Mouse (Mus musculus) intestine, postnatal 0 days (tissue): ENCODE results near the gene 1700020N01Rik. TPM values are rescaled to one million over a fixed set of nuclear protein-coding genes. Genes with fewer than 3 reads are reported as not detected.

Experiments used
- ATAC-seq: fragments of 200-750 bp; cut with Nextera tagmentation; 2 replicates; pipeline ENCODE4 v1.8.0; 2017; ENCODE audit warnings: mild to moderate bottlenecking, moderate TSS enrichment, moderate library complexity
- H3K27ac ChIP-seq: fragments of 300-500 bp; sonication (generic); 2 replicates; pipeline ENCODE4 v1.5.1; 2014; ENCODE audit warnings: mild to moderate bottlenecking, low read depth, low read length, moderate library complexity
- H3K27me3 ChIP-seq: fragments of 300-500 bp; sonication (generic); replicated peaks from 2 replicates; pipeline ENCODE4 v1.6.1; 2014; ENCODE audit warnings: low read length, mixed read lengths; ENCODE audit not compliant: control insufficient read depth, insufficient read depth
- H3K36me3 ChIP-seq: fragments of 300-500 bp; sonication (generic); 2 replicates; pipeline ENCODE4 v1.6.1; 2014; ENCODE audit warnings: mild to moderate bottlenecking, moderate library complexity; ENCODE audit not compliant: control insufficient read depth, insufficient read depth
- H3K4me1 ChIP-seq: fragments of 300-500 bp; sonication (generic); replicated peaks from 2 replicates; pipeline ENCODE4 v1.6.1; 2014; ENCODE audit warnings: antibody characterized with exemption, low read length, mixed read lengths; ENCODE audit not compliant: control insufficient read depth, insufficient read depth
- H3K4me2 ChIP-seq: fragments of 300-500 bp; sonication (generic); replicated peaks from 2 replicates; pipeline ENCODE4 v1.6.1; 2014; ENCODE audit warnings: low read depth, mild to moderate bottlenecking, moderate library complexity
- H3K4me3 ChIP-seq: fragments of 300-500 bp; sonication (generic); 2 replicates; pipeline ENCODE4 v1.5.1; 2014; ENCODE audit warnings: low read depth, low read length
- H3K9ac ChIP-seq: fragments of 300-500 bp; sonication (generic); 2 replicates; pipeline ENCODE4 v1.6.1; 2014; ENCODE audit warnings: mild to moderate bottlenecking, low read depth, low read length
- H3K9me3 ChIP-seq: fragments of 300-500 bp; sonication (generic); 2 replicates; pipeline ENCODE4 v1.6.1; 2016; ENCODE audit warnings: mixed run types; ENCODE audit not compliant: control insufficient read depth
- CTCF ChIP-seq: sonication (generic); IDR thresholded peaks from 2 replicates; pipeline ENCODE4 v1.5.1; 2016; ENCODE audit warnings: low read depth, mild to moderate bottlenecking, control low read depth, antibody characterized with exemption, moderate library complexity
- WGBS: fragments of 180-500 bp; shearing (Covaris S2); extraction: QIAGEN DNeasy Blood & Tissue Kit; methylation state at CpG from one replicate; pipeline ENCODE4 v1.1.7; 2014; 5-methylcytosine and 5-hydroxymethylcytosine counted together
- polyA plus RNA-seq: library from polyadenylated mRNA; unstranded; fragments of >200 nt; fragmentation: Nextera tagmentation; extraction: Ambion mirVana; gene quantifications from 2 replicates; pipeline ENCODE4 v1.2.1, GENCODE M21; 2015

1700020N01Rik gene
- polyA plus RNA-seq, 1 experiment from 2014 or later = 1.4 TPM

DNA sequence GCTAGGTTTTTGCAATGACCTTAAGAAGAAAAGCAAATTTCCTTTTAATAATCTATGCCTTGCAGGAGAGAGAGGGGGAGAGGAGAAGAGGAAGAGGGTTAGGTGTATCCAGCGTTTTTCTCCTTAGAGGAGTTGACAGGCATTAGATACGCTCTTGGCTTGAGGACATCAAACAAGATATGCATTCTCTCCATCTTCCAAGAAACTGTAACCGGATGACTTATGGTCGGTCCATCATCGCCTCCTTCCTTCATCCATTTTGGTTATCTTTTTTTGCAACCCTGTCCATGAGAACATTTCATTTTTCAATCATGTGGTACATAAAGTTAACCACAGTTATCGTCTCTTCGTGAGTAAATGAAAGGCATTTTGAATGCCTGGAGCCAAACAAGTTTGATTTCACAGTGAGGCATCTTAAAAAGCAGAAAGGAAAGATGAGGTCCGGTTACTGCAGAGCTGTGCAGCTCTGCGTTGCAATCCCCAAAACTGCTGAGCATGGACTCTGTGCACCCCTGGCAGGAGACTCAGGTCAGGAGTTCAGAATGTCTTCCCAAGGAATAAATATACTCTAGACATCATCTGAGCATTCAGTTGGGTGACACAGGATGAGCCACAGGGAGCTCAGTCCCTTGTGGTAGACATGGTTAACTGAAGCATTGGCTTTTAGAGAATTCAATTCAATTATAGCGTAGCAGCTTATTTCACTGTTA, 36.2 kb downstream of the 1700020N01Rik start:
- no peak overlapping the region for H3K27ac ChIP-seq
- no peaks in the 10 kb centered on the region for H3K36me3 ChIP-seq
- TF ChIP-seq CTCF = no peak
- no peak overlapping the region for H3K4me2 ChIP-seq
- no peaks in the 10 kb centered on the region for H3K27me3 ChIP-seq
- WGBS = 90% methylated on average over 10 of the region's 10 CpGs
- H3K9me3 ChIP-seq = no peaks in the 10 kb centered on the region
- no peaks in the 10 kb centered on the region for H3K4me1 ChIP-seq
- no peak overlapping the region for H3K4me3 ChIP-seq
- no peak for ATAC-seq
- H3K9ac ChIP-seq = no peak overlapping the region

DNA sequence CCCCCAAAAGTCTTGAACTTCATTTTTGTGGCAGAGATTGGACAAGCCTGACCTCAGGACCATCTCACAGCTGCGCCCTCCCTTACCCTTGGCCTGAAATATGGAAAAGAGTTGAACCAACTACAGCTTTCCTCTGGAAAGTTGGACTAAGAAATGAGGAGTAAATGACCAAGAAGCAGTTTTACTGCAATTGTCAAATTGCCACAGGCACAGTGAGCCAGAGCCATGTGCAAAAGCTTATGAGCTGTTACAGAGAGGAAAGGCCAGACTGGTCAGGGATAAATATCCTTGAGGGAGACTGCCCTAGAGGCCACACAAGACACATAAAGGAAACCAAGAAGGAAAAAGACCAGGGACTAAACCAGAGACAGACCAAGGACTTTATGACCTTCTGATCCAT, 38.5 kb downstream of the 1700020N01Rik start:
- H3K9ac ChIP-seq = no peak overlapping the region
- H3K27me3 ChIP-seq = no peaks in the 10 kb centered on the region
- WGBS = 93% methylated on average over 1 of the region's 1 CpGs
- H3K36me3 ChIP-seq = no peaks in the 10 kb centered on the region
- ATAC-seq = no peak
- no peaks in the 10 kb centered on the region for H3K9me3 ChIP-seq
- no peak overlapping the region for H3K27ac ChIP-seq
- no peak for TF ChIP-seq CTCF
- no peaks in the 10 kb centered on the region for H3K4me1 ChIP-seq
- no peak overlapping the region for H3K4me2 ChIP-seq
- no peak overlapping the region for H3K4me3 ChIP-seq

DNA sequence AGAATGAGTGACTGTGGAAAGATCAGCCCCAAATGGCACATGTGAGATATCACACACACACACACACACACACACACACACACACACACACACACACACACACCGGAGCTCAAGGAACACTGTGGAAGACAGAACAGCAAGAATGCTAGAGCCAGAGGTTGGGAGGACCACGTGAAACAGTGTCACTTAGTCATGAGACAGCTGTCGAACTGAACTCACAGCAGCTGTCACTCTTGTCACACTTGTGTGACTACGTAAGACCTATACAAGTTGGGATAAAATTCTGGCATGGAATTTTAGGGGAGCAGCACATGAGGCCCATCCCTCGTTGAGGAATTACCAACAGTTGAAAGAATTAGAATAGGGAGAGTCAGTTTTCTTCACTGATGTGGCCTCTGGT, 39.7 kb downstream of the 1700020N01Rik start:
- Histone ChIP-seq H3K4me2 (no peak overlapping the region), H3K9me3 (no peaks in the 10 kb centered on the region), H3K27me3 (no peaks in the 10 kb centered on the region), H3K27ac (no peak overlapping the region), H3K4me3 (no peak overlapping the region), H3K9ac (no peak overlapping the region), H3K36me3 (no peaks in the 10 kb centered on the region), H3K4me1 (no peaks in the 10 kb centered on the region)
- TF ChIP-seq CTCF = no peak
- 66% methylated on average over 4 of the region's 5 CpGs for WGBS
- ATAC-seq = no peak

DNA sequence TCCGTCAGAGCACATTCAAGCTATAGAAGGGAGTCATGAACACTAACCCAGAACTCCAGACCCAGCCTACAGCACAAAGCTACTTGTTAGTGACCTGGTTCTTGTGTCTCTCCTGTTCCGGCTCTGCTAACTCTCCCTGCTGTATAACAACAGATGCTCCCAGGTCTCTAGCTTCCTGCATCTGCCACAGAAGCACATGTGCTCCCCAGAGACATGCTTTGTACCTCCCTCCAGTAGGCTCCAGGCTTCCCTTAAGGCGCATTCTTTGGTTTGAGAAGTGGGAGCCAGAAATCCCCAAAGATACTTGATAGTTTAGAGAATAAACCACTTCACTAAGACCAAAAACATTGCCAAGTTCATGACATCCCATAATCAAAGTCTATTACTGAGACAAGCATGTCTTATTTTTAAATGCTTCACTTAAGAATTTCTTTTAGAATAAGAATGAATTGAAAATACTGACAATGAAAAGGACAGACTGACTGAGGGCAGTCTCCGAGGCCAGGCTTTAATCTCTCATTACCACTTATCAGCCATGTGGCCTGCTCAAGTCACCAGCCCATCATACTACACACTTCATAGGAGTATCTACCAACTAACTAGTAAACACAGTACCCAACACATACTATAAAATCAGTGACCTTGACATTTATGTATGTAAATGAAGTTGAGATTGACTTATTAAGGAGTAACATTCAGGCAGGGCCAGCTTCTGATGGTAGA, 43.2 kb downstream of the 1700020N01Rik start:
- H3K36me3 ChIP-seq = no peaks in the 10 kb centered on the region
- H3K4me3 ChIP-seq = no peak overlapping the region
- H3K9me3 ChIP-seq = no peaks in the 10 kb centered on the region
- no peaks in the 10 kb centered on the region for H3K4me1 ChIP-seq
- H3K4me2 ChIP-seq = no peak overlapping the region
- TF ChIP-seq CTCF = no peak
- no peaks in the 10 kb centered on the region for H3K27me3 ChIP-seq
- H3K27ac ChIP-seq = no peak overlapping the region
- ATAC-seq = no peak
- H3K9ac ChIP-seq = no peak overlapping the region
- WGBS = 72% methylated on average over 4 of the region's 4 CpGs

DNA sequence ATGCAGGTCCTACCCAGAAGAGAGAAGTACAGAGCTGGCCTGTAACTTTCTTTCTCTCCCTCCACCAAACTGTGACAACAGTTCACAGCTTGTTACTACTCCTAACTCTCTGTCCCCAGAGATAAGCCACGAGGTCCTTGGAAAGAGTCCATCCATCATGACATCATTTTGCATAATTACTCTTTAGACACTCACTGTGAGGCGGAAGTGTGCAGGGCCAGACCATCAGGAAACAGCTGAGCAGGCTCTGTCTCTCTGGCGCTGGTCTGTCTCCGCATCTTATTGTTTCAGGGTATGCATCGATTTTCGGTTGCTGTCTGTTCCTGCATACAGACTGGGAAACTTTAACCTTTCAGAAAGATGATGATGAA, 43.8 kb downstream of the 1700020N01Rik start:
- H3K36me3 ChIP-seq = no peaks in the 10 kb centered on the region

DNA sequence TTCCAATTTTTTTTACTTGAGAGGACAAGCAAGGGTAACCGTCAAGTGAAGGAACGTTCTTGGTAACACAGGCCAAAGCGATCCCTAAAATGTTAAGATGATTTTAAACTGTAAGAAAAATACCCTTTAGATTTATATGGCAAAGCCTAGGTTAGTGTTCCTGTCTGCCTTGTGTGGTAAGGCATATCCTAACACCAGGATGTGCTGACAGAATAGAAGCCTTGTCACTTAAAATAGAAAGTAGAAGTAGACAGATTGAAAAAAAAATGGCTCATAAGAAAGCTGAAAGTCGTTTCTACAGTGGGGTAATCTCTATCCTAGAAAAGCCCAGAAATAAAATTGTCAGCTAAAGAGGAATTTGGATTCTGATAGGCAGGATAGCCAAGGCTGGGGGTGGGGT, 58.4 kb downstream of the 1700020N01Rik start:
- Histone ChIP-seq H3K27ac (no peak overlapping the region), H3K36me3 (no peaks in the 10 kb centered on the region), H3K27me3 (no peaks in the 10 kb centered on the region), H3K9ac (no peak overlapping the region), H3K4me2 (no peak overlapping the region), H3K4me1 (no peaks in the 10 kb centered on the region), H3K9me3 (no peaks in the 10 kb centered on the region), H3K4me3 (no peak overlapping the region)
- TF ChIP-seq CTCF = no peak
- WGBS = 83% methylated on average over 4 of the region's 4 CpGs
- ATAC-seq = no peak

More for the DNA sequence above, 43.8 kb downstream of the 1700020N01Rik start:
- H3K9me3 ChIP-seq = no peaks in the 10 kb centered on the region
- no peak; the same call in 1 of the 2 replicates for ATAC-seq
- H3K9ac ChIP-seq = no peak overlapping the region
- H3K27ac ChIP-seq = no peak overlapping the region
- H3K4me2 ChIP-seq = no peak overlapping the region
- H3K4me3 ChIP-seq = no peak overlapping the region
- no peaks in the 10 kb centered on the region for H3K4me1 ChIP-seq
- H3K27me3 ChIP-seq = no peaks in the 10 kb centered on the region
- 54% methylated on average over 6 of the region's 6 CpGs for WGBS
- no peak for TF ChIP-seq CTCF
